Mouse (Mus musculus) MEL (cell line): Measurements from ENCODE around the gene Tomt. TPM values are rescaled to one million over a fixed set of nuclear protein-coding genes. Genes with fewer than 3 reads are reported as not detected.

ENCODE experiments used
- DNase-seq: peaks from one replicate; pipeline ENCODE4 v3.0.0; 2011; ENCODE audit warnings: low read depth, low spot score
- H3K27ac ChIP-seq: 2 replicates; pipeline ENCODE4 v1.5.1; 2012; ENCODE audit warnings: low read depth, mild to moderate bottlenecking, control low read depth, low read length, moderate library complexity; ENCODE audit not compliant: control insufficient read depth
- H3K27me3 ChIP-seq, 2 experiments: fragments of 150-350 bp in 1 of 2; sonication (generic) in 1 of 2; 2 replicates each; pipeline ENCODE4 v1.6.1; 2012; ENCODE audit warnings: low read length in 2 of 2, mild to moderate bottlenecking in 2 of 2, improper control_type of control experiment in 1 of 2, moderate library complexity in 1 of 2; ENCODE audit not compliant: insufficient read depth in 2 of 2, control insufficient read depth in 1 of 2
- H3K36me3 ChIP-seq, 2 experiments: 2 replicates each; pipeline ENCODE4 v1.6.1; 2012 to 2014; ENCODE audit warnings: low read length in 2 of 2, improper control_type of control experiment in 1 of 2, inconsistent platforms in 1 of 2, mild to moderate bottlenecking in 1 of 2; ENCODE audit not compliant: insufficient read depth in 2 of 2, control insufficient read depth in 1 of 2
- H3K4me1 ChIP-seq, 2 experiments: fragments of 150-350 bp in 1 of 2; sonication (generic) in 1 of 2; 2 replicates each; pipeline ENCODE4 v1.6.1; 2012; ENCODE audit warnings: low read length in 2 of 2, improper control_type of control experiment in 1 of 2, mild to moderate bottlenecking in 1 of 2; ENCODE audit not compliant: insufficient read depth in 2 of 2, control insufficient read depth in 1 of 2
- H3K4me3 ChIP-seq, 2 experiments: fragments of 150-350 bp in 1 of 2; sonication (generic) in 1 of 2; 2 replicates each; pipeline ENCODE4 v1.5.1; 2012; ENCODE audit warnings: low read depth in 2 of 2, low read length in 2 of 2, mild to moderate bottlenecking in 2 of 2, moderate library complexity in 2 of 2, control low read depth in 1 of 2, improper control_type of control experiment in 1 of 2; ENCODE audit not compliant: control insufficient read depth in 1 of 2, insufficient read depth in 1 of 2
- H3K79me2 ChIP-seq: 2 replicates; pipeline ENCODE4 v1.6.1; 2012; ENCODE audit warnings: mild to moderate bottlenecking, low read length, moderate library complexity; ENCODE audit not compliant: control insufficient read depth, poor library complexity, insufficient read depth
- H3K9ac ChIP-seq: 2 replicates; pipeline ENCODE4 v1.6.1; 2012; ENCODE audit warnings: low read depth, mild to moderate bottlenecking, control low read depth, low read length, moderate library complexity; ENCODE audit not compliant: control insufficient read depth, poor library complexity, severe bottlenecking
- H3K9me3 ChIP-seq: fragments of 150-350 bp; sonication (generic); replicated peaks from 2 replicates; pipeline ENCODE4 v1.6.1; 2012; ENCODE audit warnings: mild to moderate bottlenecking, low read length, improper control_type of control experiment, moderate library complexity; ENCODE audit not compliant: insufficient read depth
- BHLHE40 ChIP-seq: IDR thresholded peaks from 2 replicates; pipeline ENCODE4 v1.6.1; 2012; ENCODE audit warnings: low read depth, mild to moderate bottlenecking, inconsistent platforms, low read length, improper control_type of control experiment, borderline replicate concordance
- CHD1 ChIP-seq: IDR thresholded peaks from 2 replicates; pipeline ENCODE4 v1.6.1; 2012; ENCODE audit warnings: low read depth, mild to moderate bottlenecking, inconsistent platforms, low read length, improper control_type of control experiment
- CHD2 ChIP-seq: IDR thresholded peaks from 2 replicates; pipeline ENCODE4 v1.6.1; 2011; ENCODE audit warnings: low read length, improper control_type of control experiment
- CTCF ChIP-seq, 3 experiments: IDR thresholded peaks in 2 of 3; conservative IDR thresholded peaks in 1 of 3; 2 replicates each; pipeline ENCODE4 v1.5.1; 2011 to 2012; ENCODE audit warnings: low read length in 3 of 3, low read depth in 2 of 3, mild to moderate bottlenecking in 2 of 3, improper control_type of control experiment in 1 of 3, inconsistent platforms in 1 of 3, mixed read lengths in 1 of 3, moderate library complexity in 1 of 3; ENCODE audit not compliant: control insufficient read depth in 1 of 3, insufficient read depth in 1 of 3, poor library complexity in 1 of 3, severe bottlenecking in 1 of 3
- E2F4 ChIP-seq: IDR thresholded peaks from 2 replicates; pipeline ENCODE4 v1.6.1; 2011; ENCODE audit warnings: low read depth, low read length, improper control_type of control experiment, borderline replicate concordance
- ELF1 ChIP-seq: IDR thresholded peaks from 2 replicates; pipeline ENCODE4 v1.6.1; 2014; ENCODE audit warnings: low read depth, mild to moderate bottlenecking, inconsistent platforms, low read length, improper control_type of control experiment, moderate library complexity
- EP300 ChIP-seq, 2 experiments: IDR thresholded peaks; 2 replicates each; pipeline ENCODE4 v1.6.1; 2011; ENCODE audit warnings: improper control_type of control experiment in 2 of 2, low read length in 2 of 2, low read depth in 1 of 2, mild to moderate bottlenecking in 1 of 2
- ETS1 ChIP-seq: IDR thresholded peaks from 2 replicates; pipeline ENCODE4 v1.6.1; 2012; ENCODE audit warnings: low read depth, mild to moderate bottlenecking, inconsistent platforms, low read length, improper control_type of control experiment, moderate library complexity
- GABPA ChIP-seq: IDR thresholded peaks from 2 replicates; pipeline ENCODE4 v1.6.1; 2012; ENCODE audit warnings: low read depth, mild to moderate bottlenecking, inconsistent platforms, low read length, improper control_type of control experiment, moderate library complexity
- HCFC1 ChIP-seq: IDR thresholded peaks from 2 replicates; pipeline ENCODE4 v1.6.1; 2012; ENCODE audit warnings: low read depth, mild to moderate bottlenecking, inconsistent platforms, low read length, improper control_type of control experiment, moderate library complexity
- JUND ChIP-seq: IDR thresholded peaks from 2 replicates; pipeline ENCODE4 v1.6.1; 2011; ENCODE audit warnings: low read depth, mild to moderate bottlenecking, improper control_type of control experiment, low read length
- KAT2A ChIP-seq: conservative IDR thresholded peaks from 2 replicates; pipeline ENCODE4 v1.6.1; 2012; ENCODE audit warnings: low read depth, low read length, improper control_type of control experiment, inconsistent platforms
- MAFK ChIP-seq: IDR thresholded peaks from 2 replicates; pipeline ENCODE4 v1.6.1; 2011; ENCODE audit warnings: low read depth, mild to moderate bottlenecking, low read length, improper control_type of control experiment, borderline replicate concordance
- MAX ChIP-seq: IDR thresholded peaks from 2 replicates; pipeline ENCODE4 v1.6.1; 2011; ENCODE audit warnings: low read length, improper control_type of control experiment
- MAZ ChIP-seq: IDR thresholded peaks from 2 replicates; pipeline ENCODE4 v1.6.1; 2012; ENCODE audit warnings: low read depth, mild to moderate bottlenecking, inconsistent platforms, low read length, improper control_type of control experiment
- MYC ChIP-seq: IDR thresholded peaks from 2 replicates; pipeline ENCODE4 v1.6.1; 2011; ENCODE audit warnings: low read depth, mild to moderate bottlenecking, low read length, improper control_type of control experiment, moderate library complexity
- NELFE ChIP-seq: IDR thresholded peaks from 2 replicates; pipeline ENCODE4 v1.6.1; 2011; ENCODE audit warnings: low read depth, low read length, improper control_type of control experiment
- NRF1 ChIP-seq: IDR thresholded peaks from 2 replicates; pipeline ENCODE4 v1.6.1; 2014; ENCODE audit warnings: low read depth, mild to moderate bottlenecking, inconsistent platforms, low read length, improper control_type of control experiment, moderate library complexity; ENCODE audit not compliant: poor library complexity, insufficient read depth, severe bottlenecking
- POLR2A ChIP-seq, 2 experiments: IDR thresholded peaks; 2 replicates each; pipeline ENCODE4 v1.6.1; 2011 to 2012; ENCODE audit warnings: low read length in 2 of 2, mild to moderate bottlenecking in 2 of 2, control low read depth in 1 of 2, improper control_type of control experiment in 1 of 2, low read depth in 1 of 2, moderate library complexity in 1 of 2; ENCODE audit not compliant: control insufficient read depth in 1 of 2, insufficient read depth in 1 of 2, poor library complexity in 1 of 2
- POLR2AphosphoS2 ChIP-seq: IDR thresholded peaks from 2 replicates; pipeline ENCODE4 v1.6.1; 2011; ENCODE audit warnings: low read length, improper control_type of control experiment
- POLR2AphosphoS5 ChIP-seq: IDR thresholded peaks from 2 replicates; pipeline ENCODE4 v1.6.1; 2012; ENCODE audit warnings: low read depth, borderline replicate concordance, mild to moderate bottlenecking, inconsistent platforms, low read length, moderate library complexity, mixed read lengths
- RAD21 ChIP-seq: IDR thresholded peaks from 2 replicates; pipeline ENCODE4 v1.6.1; 2011; ENCODE audit warnings: mild to moderate bottlenecking, low read depth, low read length, improper control_type of control experiment
- SIN3A ChIP-seq: IDR thresholded peaks from 2 replicates; pipeline ENCODE4 v1.6.1; 2012; ENCODE audit warnings: low read length, improper control_type of control experiment, inconsistent platforms
- SMC3 ChIP-seq: IDR thresholded peaks from 2 replicates; pipeline ENCODE4 v1.6.1; 2011; ENCODE audit warnings: low read depth, low read length, improper control_type of control experiment
- TAL1 ChIP-seq: IDR thresholded peaks from 2 replicates; pipeline ENCODE4 v1.6.1; 2012; ENCODE audit warnings: mild to moderate bottlenecking, inconsistent platforms, low read length, moderate library complexity, mixed read lengths
- TBP ChIP-seq: IDR thresholded peaks from 2 replicates; pipeline ENCODE4 v1.8.0; 2011; ENCODE audit warnings: low read depth, low read length, improper control_type of control experiment
- TCF12 ChIP-seq: IDR thresholded peaks from 2 replicates; pipeline ENCODE4 v1.6.1; 2014; ENCODE audit warnings: low read depth, mild to moderate bottlenecking, inconsistent platforms, low read length, improper control_type of control experiment, moderate library complexity
- UBTF ChIP-seq: IDR thresholded peaks from 2 replicates; pipeline ENCODE4 v1.6.1; 2012; ENCODE audit warnings: low read depth, mild to moderate bottlenecking, inconsistent platforms, low read length, improper control_type of control experiment, moderate library complexity, borderline replicate concordance; ENCODE audit not compliant: insufficient read depth
- USF1 ChIP-seq: IDR thresholded peaks from 2 replicates; pipeline ENCODE4 v1.6.1; 2014; ENCODE audit warnings: low read depth, mild to moderate bottlenecking, inconsistent platforms, low read length, improper control_type of control experiment, moderate library complexity
- USF2 ChIP-seq, 2 experiments: IDR thresholded peaks; 2 replicates each; pipeline ENCODE4 v1.6.1; 2011 to 2012; ENCODE audit warnings: improper control_type of control experiment in 2 of 2, low read length in 2 of 2, borderline replicate concordance in 1 of 2, inconsistent platforms in 1 of 2, low read depth in 1 of 2, mild to moderate bottlenecking in 1 of 2; ENCODE audit not compliant: insufficient read depth in 1 of 2
- ZC3H11A ChIP-seq: IDR thresholded peaks from 2 replicates; pipeline ENCODE4 v1.6.1; 2012; ENCODE audit warnings: low read depth, mild to moderate bottlenecking, inconsistent platforms, low read length, improper control_type of control experiment
- ZKSCAN1 ChIP-seq: IDR thresholded peaks from 2 replicates; pipeline ENCODE4 v1.6.1; 2012; ENCODE audit warnings: low read depth, mild to moderate bottlenecking, inconsistent platforms, low read length, improper control_type of control experiment, moderate library complexity
- ZMIZ1 ChIP-seq: IDR thresholded peaks from 2 replicates; pipeline ENCODE4 v1.6.1; 2012; ENCODE audit warnings: low read depth, mild to moderate bottlenecking, inconsistent platforms, low read length, improper control_type of control experiment, moderate library complexity
- ZNF384 ChIP-seq: IDR thresholded peaks from 2 replicates; pipeline ENCODE4 v1.6.1; 2012; ENCODE audit warnings: low read depth, mild to moderate bottlenecking, inconsistent platforms, low read length, improper control_type of control experiment
- polyA plus RNA-seq, 2 experiments: library from polyadenylated mRNA; stranded (reverse) in 1 of 2; unstranded in 1 of 2; fragments of >175 nt in 1 of 2; fragments of >200 nt in 1 of 2; gene quantifications; 2 replicates each; pipeline versions ENCODE4 v1.2.1 to v1.2.4; 2012; ENCODE audit warnings: low replicate concordance in 2 of 2, low read depth in 1 of 2; ENCODE audit not compliant: insufficient read length in 2 of 2, insufficient read depth in 1 of 2, missing spikeins in 1 of 2
- total RNA-seq: library from RNA; depleted of rRNA; stranded (reverse); fragments of 300-350 nt; gene quantifications from 2 replicates; pipeline ENCODE4 v1.2.3, GENCODE M21; 2012

Gene Tomt
- total and polyA plus RNA-seq, 3 experiments, result 0.82 to 1.3 TPM; not detected in 1

- Histone ChIP-seq H3K4me3 (peak overlapping the region; percentile 71 to 79), H3K79me2 (peaks cover 1% of the 10 kb centered on the region; the same call in 1 of the 2 replicates), H3K4me1 (peaks cover 0 to 4% of the 10 kb centered on the region in 2 experiments; a peak in 2 of 4 replicates), H3K9ac (peak overlapping the region; percentile 85), H3K27ac (peak overlapping the region; percentile 92), H3K36me3 (peaks cover 0 to 8% of the 10 kb centered on the region in 2 experiments; a peak in 2 of 4 replicates), H3K27me3 (no peaks in the 10 kb centered on the region; a peak in 1 of 4 replicates), H3K9me3 (no peaks in the 10 kb centered on the region)
- peak; percentile 99 for DNase-seq
- TF ChIP-seq TCF12 (peak; percentile 40), SMC3 (no peak), ZC3H11A (no peak), TAL1 (no peak), NELFE (peak; percentile 82), CTCF (IDR thresholded peaks at IDR 0.05 in 2 of 3, conservative IDR thresholded peaks at IDR 0.05 in 1 of 3; ENCODE audit: control insufficient read depth in 1 of 3, insufficient read depth in 1 of 3, low read depth in 2 of 3, low read length in 3 of 3, poor library complexity in 1 of 3, severe bottlenecking in 1 of 3) (no peak), EP300 (IDR thresholded peaks at IDR 0.05; ENCODE audit: low read depth in 1 of 2, low read length in 2 of 2) (0 out of 4 replicates have a peak, but pooled peaks of 1 of the 2 experiments have one; percentile 15), KAT2A (peak; percentile 79; the same call in 1 of the 2 replicates), SIN3A (peak; percentile 87), POLR2AphosphoS2 (peak; percentile 49; the same call in 1 of the 2 replicates), HCFC1 (peak; percentile 89), NRF1 (peak; percentile 94), POLR2AphosphoS5 (no peak), ELF1 (peak; percentile 84), CHD1 (0 out of 2 replicates have a peak, but pooled peaks have one; percentile 49), USF2 (IDR thresholded peaks at IDR 0.05; ENCODE audit: borderline replicate concordance in 1 of 2, insufficient read depth in 1 of 2, low read depth in 1 of 2, low read length in 2 of 2) (no peak), BHLHE40 (no peak), E2F4 (peak; percentile 93), CHD2 (peak; percentile 65), MAZ (peak; percentile 74; the same call in 1 of the 2 replicates), ZKSCAN1 (no peak), UBTF (no peak), JUND (no peak), MAFK (no peak), TBP (peak; percentile 86), ETS1 (0 out of 2 replicates have a peak, but pooled peaks have one; percentile 26), ZNF384 (peak; percentile 87), ZMIZ1 (peak; percentile 90), MYC (peak; percentile 99), USF1 (peak; percentile 56), GABPA (no peak), MAX (peak; percentile 96), RAD21 (no peak), POLR2A (IDR thresholded peaks at IDR 0.05; ENCODE audit: control insufficient read depth in 1 of 2, insufficient read depth in 1 of 2, low read depth in 1 of 2, low read length in 2 of 2, poor library complexity in 1 of 2) (peak; percentile 45 to 89; a peak in 3 of 4 replicates)
Measured at GRCm38 (mm10) chr7:101896104-101897066, 9.8 kb downstream of the Tomt start.
